Mouse (Mus musculus): ENCODE results near the gene Mat2b.

DNA sequence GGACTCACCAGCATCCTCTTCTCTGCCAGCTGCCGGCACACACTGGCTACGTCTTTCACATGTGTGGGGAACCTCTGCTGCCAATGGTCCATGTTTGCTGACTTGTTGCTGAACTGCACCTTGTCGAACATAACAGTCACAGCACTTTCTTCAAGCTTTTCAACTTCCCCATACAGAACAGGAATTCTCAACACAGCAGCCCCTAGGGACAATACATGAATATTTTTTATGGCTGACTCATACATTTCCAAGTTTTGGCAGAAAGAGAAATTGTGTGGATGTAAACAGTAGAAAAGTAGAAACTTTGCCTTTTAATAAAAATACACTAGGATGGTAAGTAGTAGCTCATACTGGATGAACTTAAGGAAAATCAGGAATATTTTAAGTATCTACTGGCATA is 12.5 kb downstream of the Mat2b start:
- no peak for TF ChIP-seq CTCF (IDR thresholded peaks at IDR 0.05; ENCODE audit: low read depth)
- TF ChIP-seq EP300 (IDR thresholded peaks at IDR 0.05; ENCODE audit: low read depth) = no peak
